Mouse (Mus musculus): ENCODE measurements around the gene Slc2a5. TPM values are rescaled to one million over a fixed set of nuclear protein-coding genes. Genes with fewer than 3 reads are reported as not detected.

The Slc2a5 gene
- 165 and 177 TPM in 2 replicates for polyA plus RNA-seq (2012; rRNA removed)

DNA sequence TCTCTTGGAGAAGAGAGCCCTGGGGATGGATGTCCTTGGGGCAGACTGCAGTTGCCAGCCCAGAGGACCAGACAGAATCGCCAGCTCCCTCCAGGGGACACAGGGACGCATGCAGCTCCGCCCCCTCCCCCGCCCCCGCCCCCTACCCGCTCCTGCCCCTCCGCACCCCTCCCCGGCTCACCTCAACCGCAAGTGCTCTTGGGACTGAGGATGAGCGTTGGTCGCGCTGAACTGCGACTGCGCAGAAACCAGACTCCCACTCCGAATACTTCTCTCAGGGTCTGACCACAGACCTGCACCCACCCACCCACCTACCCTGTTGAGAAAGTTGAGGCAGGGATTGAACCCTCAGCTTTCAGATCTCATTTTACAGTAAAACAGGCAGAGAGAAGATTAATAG lies at the start of gene Slc2a5:
Gene Slc2a5, plus strand, starts transcription at position 229 of the 400 bp plus-strand sequence.
- H3K4me1 ChIP-seq (ENCODE audit: control insufficient read depth, insufficient read depth, insufficient read length, low read length), result peaks cover 23% of the 10 kb centered on the region
- no peak within 1 kb of the TSS; the same call in 1 of the 2 replicates for H3K4me3 ChIP-seq (ENCODE audit: low read depth, low read length)
- H3K27me3 ChIP-seq (ENCODE audit: control insufficient read depth, insufficient read depth, low read length), result no peaks in the 10 kb centered on the region
- peak within 1 kb of the TSS; percentile 43 for H3K27ac ChIP-seq (ENCODE audit: insufficient read depth, low read depth, low read length)
- no peak for TF ChIP-seq POLR2A (IDR thresholded peaks at IDR 0.05; ENCODE audit: low read depth, low read length)
- no peak for TF ChIP-seq CTCF (IDR thresholded peaks at IDR 0.05; ENCODE audit: extremely low read depth, insufficient read length, insufficient replicate concordance, low read depth, low read length)
- 68% methylated on average over 15 of the region's 15 CpGs for WGBS
- H3K36me3 ChIP-seq (ENCODE audit: control insufficient read depth, insufficient read depth, low read length), result no peaks in the 10 kb centered on the region

- Histone ChIP-seq H3K4me1 (ENCODE audit: control insufficient read depth, insufficient read depth, insufficient read length, low read length) (no peaks in the 10 kb centered on the region), H3K4me3 (ENCODE audit: low read depth, low read length) (no peak overlapping the region), H3K36me3 (ENCODE audit: control insufficient read depth, insufficient read depth, low read length) (no peaks in the 10 kb centered on the region), H3K27ac (ENCODE audit: insufficient read depth, low read depth, low read length) (no peak overlapping the region), H3K27me3 (ENCODE audit: control insufficient read depth, insufficient read depth, low read length) (no peaks in the 10 kb centered on the region)
- 74% methylated on average over 8 of the region's 8 CpGs for WGBS
- TF ChIP-seq POLR2A (IDR thresholded peaks at IDR 0.05; ENCODE audit: low read depth, low read length) (no peak), CTCF (IDR thresholded peaks at IDR 0.05; ENCODE audit: extremely low read depth, insufficient read length, insufficient replicate concordance, low read depth, low read length) (no peak)
Observed at GRCm38 (mm10) chr4:150070136-150070535, 48.9 kb upstream of the Slc2a5 start.

DNA sequence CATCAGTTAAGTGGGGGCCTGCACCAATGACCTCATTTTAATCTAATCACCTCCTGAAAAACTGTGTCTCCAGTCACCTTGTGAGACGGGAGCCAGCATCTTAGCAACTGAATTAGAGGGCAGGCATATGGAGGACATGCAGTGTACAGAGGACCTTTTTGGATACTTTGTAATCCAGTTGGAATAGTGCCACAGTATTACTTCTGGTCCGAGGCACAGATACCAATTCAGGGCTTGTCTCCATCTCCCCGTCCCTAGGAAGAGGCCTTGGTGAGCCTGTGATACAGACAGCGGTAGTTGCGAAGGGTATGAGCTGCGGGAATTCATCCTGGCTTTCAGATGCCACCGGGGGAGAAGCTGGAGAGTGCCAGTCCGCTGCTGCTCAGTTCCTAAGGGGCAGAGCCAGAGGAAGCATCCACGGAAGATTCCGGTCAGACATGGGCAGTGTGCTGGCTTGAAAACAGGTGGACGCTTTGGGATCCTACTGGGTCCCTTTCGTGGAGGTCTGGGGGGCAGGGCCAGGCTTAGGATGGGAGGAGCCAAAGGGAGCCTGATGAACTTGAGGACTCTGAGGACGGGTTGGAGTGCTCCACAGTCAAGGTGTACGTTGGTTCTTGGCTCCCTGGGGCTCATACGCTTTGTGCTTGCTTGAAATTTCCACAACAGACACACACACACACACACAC lies 46.5 kb upstream of the Slc2a5 start:
- 79% methylated on average over 15 of the region's 15 CpGs for WGBS
- no peak for TF ChIP-seq CTCF (IDR thresholded peaks at IDR 0.05; ENCODE audit: extremely low read depth, insufficient read length, insufficient replicate concordance, low read depth, low read length)
- TF ChIP-seq POLR2A (IDR thresholded peaks at IDR 0.05; ENCODE audit: low read depth, low read length), result no peak
- Histone ChIP-seq H3K4me1 (ENCODE audit: control insufficient read depth, insufficient read depth, insufficient read length, low read length) (no peaks in the 10 kb centered on the region), H3K27me3 (ENCODE audit: control insufficient read depth, insufficient read depth, low read length) (no peaks in the 10 kb centered on the region), H3K36me3 (ENCODE audit: control insufficient read depth, insufficient read depth, low read length) (no peaks in the 10 kb centered on the region), H3K27ac (ENCODE audit: insufficient read depth, low read depth, low read length) (no peak overlapping the region), H3K4me3 (ENCODE audit: low read depth, low read length) (no peak overlapping the region)

DNA sequence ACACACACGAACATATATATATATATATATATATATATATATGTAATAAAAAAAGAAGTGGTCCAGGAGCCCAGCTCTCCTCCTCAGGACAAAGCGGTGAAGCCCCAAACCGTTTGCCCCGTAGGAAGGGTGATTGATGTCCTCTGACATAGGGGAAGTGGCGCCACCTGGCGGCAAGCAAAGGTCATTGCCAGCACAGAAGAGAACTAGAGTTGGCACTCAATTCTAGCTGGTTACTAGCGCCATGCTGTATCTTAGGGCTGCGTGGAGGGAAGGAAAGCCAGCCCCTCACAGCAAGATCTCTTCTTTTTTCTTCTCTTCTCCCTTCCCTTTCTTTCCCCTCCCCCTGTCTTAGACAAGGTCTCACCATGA lies 46.0 kb upstream of the Slc2a5 start:
- Histone ChIP-seq H3K27me3 (ENCODE audit: control insufficient read depth, insufficient read depth, low read length) (no peaks in the 10 kb centered on the region), H3K36me3 (ENCODE audit: control insufficient read depth, insufficient read depth, low read length) (no peaks in the 10 kb centered on the region), H3K4me3 (ENCODE audit: low read depth, low read length) (no peak overlapping the region), H3K4me1 (ENCODE audit: control insufficient read depth, insufficient read depth, insufficient read length, low read length) (no peaks in the 10 kb centered on the region), H3K27ac (ENCODE audit: insufficient read depth, low read depth, low read length) (no peak overlapping the region)
- TF ChIP-seq CTCF (IDR thresholded peaks at IDR 0.05; ENCODE audit: extremely low read depth, insufficient read length, insufficient replicate concordance, low read depth, low read length) (peak; percentile 69; the same call in 1 of the 2 replicates), POLR2A (IDR thresholded peaks at IDR 0.05; ENCODE audit: low read depth, low read length) (no peak)
- WGBS, result 18% methylated on average over 8 of the region's 8 CpGs

DNA sequence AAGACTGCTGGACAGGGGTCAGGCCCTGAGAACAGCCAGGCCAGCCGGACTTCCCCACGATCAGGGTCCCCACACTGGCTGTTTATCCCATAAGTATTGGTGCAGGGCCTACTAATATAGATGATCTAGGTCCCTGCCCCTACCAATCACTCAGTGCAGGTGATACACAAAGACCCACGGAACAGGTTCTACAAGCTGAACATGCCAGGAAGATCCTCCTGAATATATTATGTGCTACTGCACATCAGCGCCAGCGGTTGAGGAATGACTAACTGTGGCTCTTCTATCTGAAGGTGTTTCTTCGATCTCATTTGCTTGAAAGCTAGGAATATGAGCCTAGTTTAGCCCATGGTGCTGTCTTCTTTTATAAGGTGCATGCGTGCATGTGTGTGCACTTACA lies 43.7 kb upstream of the Slc2a5 start:
- H3K27ac ChIP-seq (ENCODE audit: insufficient read depth, low read depth, low read length), result no peak overlapping the region
- no peak overlapping the region for H3K4me3 ChIP-seq (ENCODE audit: low read depth, low read length)
- TF ChIP-seq CTCF (IDR thresholded peaks at IDR 0.05; ENCODE audit: extremely low read depth, insufficient read length, insufficient replicate concordance, low read depth, low read length) (no peak), POLR2A (IDR thresholded peaks at IDR 0.05; ENCODE audit: low read depth, low read length) (no peak)
- WGBS, result 56% methylated on average over 7 of the region's 7 CpGs
- no peaks in the 10 kb centered on the region for H3K36me3 ChIP-seq (ENCODE audit: control insufficient read depth, insufficient read depth, low read length)
- no peaks in the 10 kb centered on the region for H3K27me3 ChIP-seq (ENCODE audit: control insufficient read depth, insufficient read depth, low read length)
- no peaks in the 10 kb centered on the region for H3K4me1 ChIP-seq (ENCODE audit: control insufficient read depth, insufficient read depth, insufficient read length, low read length)

DNA sequence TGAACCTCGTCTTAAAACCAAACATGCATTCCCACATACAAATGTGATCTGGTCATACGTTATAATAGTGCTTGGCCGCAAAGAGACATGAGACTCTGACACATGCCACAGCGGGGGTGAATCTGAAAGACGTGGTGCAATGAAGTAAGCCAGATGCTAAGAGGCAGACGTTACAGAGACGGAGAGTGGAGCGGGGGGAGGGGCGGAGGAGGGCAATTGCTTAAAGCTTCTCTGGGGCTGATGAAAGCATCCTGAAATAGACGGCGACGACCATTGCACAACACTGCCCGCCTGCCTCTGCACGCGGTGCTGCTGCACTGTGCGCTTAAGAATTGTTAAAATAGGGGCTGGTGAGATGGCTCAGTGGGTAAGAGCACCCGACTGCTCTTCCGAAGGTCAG lies 42.9 kb upstream of the Slc2a5 start:
- no peak for TF ChIP-seq POLR2A (IDR thresholded peaks at IDR 0.05; ENCODE audit: low read depth, low read length)
- Histone ChIP-seq H3K27me3 (ENCODE audit: control insufficient read depth, insufficient read depth, low read length) (no peaks in the 10 kb centered on the region), H3K4me3 (ENCODE audit: low read depth, low read length) (no peak overlapping the region), H3K36me3 (ENCODE audit: control insufficient read depth, insufficient read depth, low read length) (no peaks in the 10 kb centered on the region), H3K27ac (ENCODE audit: insufficient read depth, low read depth, low read length) (no peak overlapping the region), H3K4me1 (ENCODE audit: control insufficient read depth, insufficient read depth, insufficient read length, low read length) (no peaks in the 10 kb centered on the region)
- WGBS, result 55% methylated on average over 18 of the region's 18 CpGs

DNA sequence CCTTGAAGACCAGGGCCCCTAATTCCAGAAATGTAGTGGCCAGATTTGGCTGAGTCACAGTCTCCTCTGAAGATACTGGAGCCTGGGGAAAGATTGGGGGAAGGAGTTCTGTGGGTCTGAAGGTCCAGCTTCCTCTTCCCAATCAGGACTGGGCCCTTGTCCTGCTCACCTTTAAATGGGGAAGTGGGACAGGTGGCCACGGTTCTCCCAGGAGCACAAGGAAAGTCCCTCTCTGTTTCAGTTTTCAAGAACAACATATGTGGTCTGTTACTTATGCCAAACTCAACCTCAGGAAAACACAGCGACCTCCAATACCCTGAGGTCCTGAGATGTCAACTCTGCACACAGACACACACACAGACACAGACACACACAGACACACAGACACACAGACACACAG lies 40.4 kb upstream of the Slc2a5 start:
- Histone ChIP-seq H3K27me3 (ENCODE audit: control insufficient read depth, insufficient read depth, low read length) (no peaks in the 10 kb centered on the region), H3K27ac (ENCODE audit: insufficient read depth, low read depth, low read length) (no peak overlapping the region), H3K4me1 (ENCODE audit: control insufficient read depth, insufficient read depth, insufficient read length, low read length) (no peaks in the 10 kb centered on the region), H3K36me3 (ENCODE audit: control insufficient read depth, insufficient read depth, low read length) (no peaks in the 10 kb centered on the region), H3K4me3 (ENCODE audit: low read depth, low read length) (no peak overlapping the region)
- 52% methylated on average over 2 of the region's 2 CpGs for WGBS
- TF ChIP-seq CTCF (IDR thresholded peaks at IDR 0.05; ENCODE audit: extremely low read depth, insufficient read length, insufficient replicate concordance, low read depth, low read length), result no peak
